Mouse (Mus musculus): ENCODE measurements around the gene Gab1.

DNA sequence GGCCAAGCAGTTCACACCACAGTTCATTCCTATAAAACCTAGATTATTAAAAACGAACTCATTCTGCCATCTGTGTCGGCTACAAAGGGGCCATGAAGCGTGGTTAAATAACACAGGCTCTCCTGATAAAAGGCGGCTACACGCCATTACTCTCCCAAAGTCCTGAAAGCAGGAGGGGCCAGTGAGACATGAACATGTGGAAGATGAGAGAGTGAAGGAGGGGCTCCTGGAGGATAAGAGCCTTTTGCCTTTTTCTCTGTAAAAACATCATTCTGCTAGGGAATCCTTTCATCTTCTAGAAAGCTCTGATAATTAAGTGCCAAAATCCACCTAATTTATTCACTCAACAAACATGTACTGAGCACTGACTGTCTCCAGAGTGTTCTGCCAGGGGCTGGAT, 55.9 kb downstream of the Gab1 start:
- TF ChIP-seq CTCF (conservative IDR thresholded peaks at IDR 0.05; ENCODE audit: low read length): no peak
- TF ChIP-seq POU5F1 (IDR thresholded peaks at IDR 0.05; ENCODE audit: borderline replicate concordance, low read length): no peak

Data from E14TG2a.4 (cell line).